Mouse (Mus musculus) ES-E14 (cell line): ENCODE data around the gene Smpd4.

Experiments used
- CHD2 ChIP-seq: IDR thresholded peaks from 2 replicates; pipeline ENCODE4 v1.6.1; 2014; ENCODE audit warnings: mild to moderate bottlenecking, low read depth, low read length, inconsistent platforms
- HCFC1 ChIP-seq: IDR thresholded peaks from 2 replicates; pipeline ENCODE4 v1.6.1; 2012; ENCODE audit warnings: low read length, inconsistent platforms, borderline replicate concordance; ENCODE audit not compliant: insufficient read depth
- ZC3H11A ChIP-seq: IDR thresholded peaks from 2 replicates; pipeline ENCODE4 v1.6.1; 2012; ENCODE audit warnings: low read depth, mild to moderate bottlenecking, inconsistent platforms, low read length, borderline replicate concordance
- ZNF384 ChIP-seq: IDR thresholded peaks from 2 replicates; pipeline ENCODE4 v1.6.1; 2012; ENCODE audit warnings: low read depth, low read length, inconsistent platforms

- TF ChIP-seq ZC3H11A (no peak), HCFC1 (no peak), ZNF384 (no peak), CHD2 (no peak)
These were observed 19.9 kb downstream of the Smpd4 start for GRCm38 (mm10) chr16:17639081-17639480.
